Mouse (Mus musculus) liver, embryonic 16.5 days (tissue): ENCODE measurements around the gene Abhd17b. TPM values are rescaled to one million over a fixed set of nuclear protein-coding genes. Genes with fewer than 3 reads are reported as not detected.

Source experiments
- ATAC-seq: fragments of 200-750 bp; cut with Nextera tagmentation; 2 replicates; pipeline ENCODE4 v1.8.0; 2017; ENCODE audit warnings: low read depth, mild to moderate bottlenecking, moderate number of reproducible peaks, moderate library complexity
- H3K27ac ChIP-seq: fragments of 300-500 bp; sonication (generic); 2 replicates; pipeline ENCODE4 v1.5.1; 2014; ENCODE audit warnings: mild to moderate bottlenecking, low read length
- H3K27me3 ChIP-seq: fragments of 300-500 bp; sonication (generic); 2 replicates; pipeline ENCODE4 v1.6.1; 2014; ENCODE audit warnings: low read depth, low read length, mixed read lengths; ENCODE audit not compliant: control insufficient read depth, insufficient read depth
- H3K36me3 ChIP-seq: fragments of 300-500 bp; sonication (generic); 2 replicates; pipeline ENCODE4 v1.6.1; 2014; ENCODE audit warnings: mild to moderate bottlenecking; ENCODE audit not compliant: control insufficient read depth, insufficient read depth
- H3K4me1 ChIP-seq: fragments of 300-500 bp; sonication (generic); 2 replicates; pipeline ENCODE4 v1.6.1; 2014; ENCODE audit warnings: low read depth, low read length, mixed read lengths; ENCODE audit not compliant: control insufficient read depth
- H3K4me2 ChIP-seq: fragments of 300-500 bp; sonication (generic); 2 replicates; pipeline ENCODE4 v1.6.1; 2014; ENCODE audit warnings: low read depth, low read length, mixed read lengths
- H3K4me3 ChIP-seq: fragments of 300-500 bp; sonication (generic); 2 replicates; pipeline ENCODE4 v1.5.1; 2014; ENCODE audit warnings: low read depth, mild to moderate bottlenecking, low read length
- H3K9ac ChIP-seq: fragments of 300-500 bp; sonication (generic); 2 replicates; pipeline ENCODE4 v1.6.1; 2014; ENCODE audit warnings: low read depth, low read length
- H3K9me3 ChIP-seq: fragments of 300-500 bp; sonication (generic); replicated peaks from 2 replicates; pipeline ENCODE4 v1.6.1; 2016; ENCODE audit warnings: low read length; ENCODE audit not compliant: control insufficient read depth
- WGBS: fragments of 180-500 bp; shearing (Covaris S2); extraction: QIAGEN DNeasy Blood & Tissue Kit; methylation state at CpG from one replicate; pipeline ENCODE4 v1.1.7; 2014; ENCODE audit not compliant: insufficient replicate concordance; 5-methylcytosine and 5-hydroxymethylcytosine counted together
- polyA plus RNA-seq: library from polyadenylated mRNA; unstranded; fragments of >200 nt; fragmentation: Nextera tagmentation; extraction: Ambion mirVana; gene quantifications from 2 replicates; pipeline ENCODE4 v1.2.1, GENCODE M21; 2015

The Abhd17b gene
- polyA plus RNA-seq, 1 experiment from 2014 or later, result 5.8 TPM

DNA sequence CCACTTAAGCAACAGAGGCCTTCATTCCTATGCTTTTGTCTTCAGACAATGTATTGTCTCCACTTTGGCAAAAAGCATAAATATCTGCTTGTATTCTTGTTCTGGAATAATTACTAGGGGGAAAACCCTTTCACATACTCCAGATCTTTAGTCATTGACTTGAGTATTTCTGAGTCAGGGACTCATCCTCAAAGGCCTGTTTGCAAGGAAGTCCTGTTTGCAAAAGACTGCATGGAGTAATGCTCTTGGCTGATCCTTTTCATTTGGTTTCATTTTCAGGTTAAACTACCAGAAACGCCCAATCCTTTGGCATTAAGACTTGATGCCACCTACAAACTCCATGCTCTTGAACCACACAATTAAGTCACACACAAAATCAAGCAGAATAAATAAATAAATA is 9.1 kb upstream of the Abhd17b start:
- Histone ChIP-seq H3K27ac (no peak overlapping the region), H3K9me3 (no peaks in the 10 kb centered on the region), H3K4me2 (no peak overlapping the region), H3K4me3 (no peak overlapping the region), H3K4me1 (no peaks in the 10 kb centered on the region; the same call in none of the 2 replicates), H3K36me3 (no peaks in the 10 kb centered on the region), H3K9ac (no peak overlapping the region), H3K27me3 (no peaks in the 10 kb centered on the region)
- WGBS, result 54% methylated on average over 1 of the region's 1 CpGs
- no peak for ATAC-seq

DNA sequence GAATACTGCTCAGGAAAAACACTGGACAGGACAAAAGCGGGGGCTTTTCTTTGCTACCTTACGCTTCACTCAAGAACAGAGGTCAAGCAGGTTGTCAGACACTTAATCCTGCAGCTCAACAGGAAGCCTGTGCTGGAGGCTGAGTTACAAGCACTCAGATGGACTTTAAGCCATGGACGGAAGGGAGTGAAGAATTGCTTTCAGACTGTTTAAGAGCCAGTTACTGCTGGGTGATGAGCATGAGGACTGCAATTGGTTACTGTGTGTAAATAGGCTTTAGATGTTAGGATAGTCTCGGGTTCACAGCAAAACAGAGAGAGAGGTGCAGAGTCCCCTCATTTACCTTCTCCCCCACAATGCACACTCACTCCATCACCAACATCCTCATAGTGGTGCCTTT is 7.7 kb upstream of the Abhd17b start:
- H3K4me2 ChIP-seq, result no peak overlapping the region
- no peaks in the 10 kb centered on the region; the same call in none of the 2 replicates for H3K4me1 ChIP-seq
- H3K9me3 ChIP-seq, result no peaks in the 10 kb centered on the region
- WGBS, result 61% methylated on average over 4 of the region's 4 CpGs
- H3K4me3 ChIP-seq, result no peak overlapping the region
- ATAC-seq, result peak; percentile 41; the same call in 1 of the 2 replicates
- H3K9ac ChIP-seq, result no peak overlapping the region
- H3K36me3 ChIP-seq, result no peaks in the 10 kb centered on the region
- H3K27ac ChIP-seq, result no peak overlapping the region
- H3K27me3 ChIP-seq, result no peaks in the 10 kb centered on the region

DNA sequence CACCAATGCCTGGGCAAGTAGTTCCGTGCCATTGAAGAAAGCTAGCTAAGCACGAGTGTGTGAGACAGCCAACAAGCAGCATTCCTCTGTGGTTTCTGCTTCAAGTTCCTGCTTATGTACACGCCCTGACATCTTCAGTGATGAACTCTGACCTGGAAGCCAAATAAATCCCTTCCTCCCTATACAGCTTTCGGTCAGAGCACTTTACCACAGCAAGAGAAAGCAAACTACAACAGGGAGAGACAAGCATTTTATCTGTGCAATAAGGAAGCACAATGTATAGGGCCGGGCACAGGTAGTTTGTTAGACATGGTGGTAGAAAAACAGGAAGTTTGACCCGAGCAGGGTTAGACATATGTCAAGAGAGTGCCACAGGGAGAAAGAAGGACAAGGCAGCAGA is 6.8 kb upstream of the Abhd17b start:
- Histone ChIP-seq H3K4me2 (no peak overlapping the region), H3K4me3 (no peak overlapping the region), H3K27me3 (no peaks in the 10 kb centered on the region), H3K4me1 (no peaks in the 10 kb centered on the region; the same call in none of the 2 replicates), H3K9me3 (no peaks in the 10 kb centered on the region), H3K9ac (no peak overlapping the region), H3K36me3 (no peaks in the 10 kb centered on the region), H3K27ac (no peak overlapping the region)
- WGBS, result 39% methylated on average over 6 of the region's 6 CpGs
- ATAC-seq, result no peak

DNA sequence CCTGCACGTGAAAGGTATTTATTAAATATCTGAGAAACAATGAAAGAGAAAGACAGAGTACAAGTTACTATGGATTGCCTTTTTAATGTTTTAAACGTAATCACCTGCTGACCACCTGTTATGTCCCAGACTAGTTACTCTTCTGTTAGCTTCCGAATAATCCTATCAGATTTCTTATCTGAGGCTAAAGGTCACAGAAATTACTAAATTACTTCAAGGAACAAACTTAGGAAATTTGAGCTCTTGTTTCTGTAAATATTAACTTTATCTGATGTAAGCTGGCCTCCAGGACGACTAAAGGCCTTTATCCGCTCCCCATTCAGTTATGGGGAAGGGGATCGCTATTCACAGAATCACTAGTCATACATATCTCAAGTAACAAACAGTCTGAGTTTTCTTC is 1.3 kb upstream of the Abhd17b start:
- peak overlapping the region; percentile 70 for H3K9ac ChIP-seq
- no peaks in the 10 kb centered on the region for H3K9me3 ChIP-seq
- H3K4me3 ChIP-seq, result peak overlapping the region; percentile 83
- WGBS, result 43% methylated on average over 6 of the region's 6 CpGs
- H3K4me1 ChIP-seq, result peaks cover 2% of the 10 kb centered on the region
- no peaks in the 10 kb centered on the region for H3K36me3 ChIP-seq
- ATAC-seq, result no peak
- no peaks in the 10 kb centered on the region for H3K27me3 ChIP-seq
- H3K27ac ChIP-seq, result no peak overlapping the region
- peak overlapping the region; percentile 88 for H3K4me2 ChIP-seq

DNA sequence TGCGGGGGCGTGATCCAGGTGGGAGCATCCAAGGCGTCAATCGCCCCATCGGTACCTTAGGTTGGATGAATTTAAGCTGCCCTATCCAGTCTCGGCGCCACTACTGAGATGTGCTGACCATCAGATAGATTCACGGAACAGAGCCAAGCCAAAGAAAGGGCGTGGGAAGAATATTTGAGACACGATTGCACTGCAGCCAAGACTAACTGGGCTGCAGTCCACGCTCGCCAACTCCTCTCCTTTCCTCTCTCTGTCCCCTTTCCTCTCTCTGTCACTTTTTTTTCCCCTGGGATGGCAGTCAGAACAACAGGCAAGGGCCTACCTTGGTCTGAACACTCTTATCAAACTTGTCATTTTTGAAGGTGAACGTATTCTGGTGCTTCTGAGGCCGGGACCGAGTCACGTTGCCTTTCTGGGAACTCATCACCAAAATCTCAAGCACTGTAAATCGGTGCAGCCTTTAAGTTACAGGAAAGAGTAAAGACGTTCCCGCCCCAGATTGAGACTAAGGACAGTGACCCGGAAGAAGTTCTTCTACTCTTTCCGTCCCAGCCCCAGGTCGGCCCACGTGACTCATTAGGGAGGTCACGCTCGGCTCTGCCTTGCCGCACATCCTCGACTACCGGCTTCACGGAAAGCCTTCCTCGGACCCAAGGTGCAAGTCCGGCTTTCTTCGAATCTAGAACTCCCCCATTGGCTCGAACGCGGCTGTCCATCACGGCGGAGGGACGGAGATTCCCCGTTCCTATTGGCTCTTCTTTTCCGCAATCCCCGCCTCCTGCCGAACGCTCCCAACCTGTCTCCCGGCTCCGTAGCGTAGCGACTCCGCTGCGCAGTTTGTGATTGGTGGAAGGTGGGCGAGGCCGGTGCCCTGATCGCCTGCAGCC is 457 bp upstream of the Abhd17b start, which contains the start of gene 1110059E24Rik:
Gene 1110059E24Rik (minus strand): TSS at position 692 of the 887 bp plus-strand sequence.
- WGBS, result 4% methylated on average over 52 of the region's 52 CpGs
- Histone ChIP-seq H3K9ac (peak within 1 kb of the TSS; percentile 84), H3K27ac (peak within 1 kb of the TSS; percentile 91), H3K36me3 (no peaks in the 10 kb centered on the region), H3K4me2 (peak within 1 kb of the TSS; percentile 94), H3K27me3 (no peaks in the 10 kb centered on the region), H3K4me3 (peak within 1 kb of the TSS; percentile 83), H3K9me3 (no peaks in the 10 kb centered on the region), H3K4me1 (peaks cover 2% of the 10 kb centered on the region)
- peak; percentile 98 for ATAC-seq

DNA sequence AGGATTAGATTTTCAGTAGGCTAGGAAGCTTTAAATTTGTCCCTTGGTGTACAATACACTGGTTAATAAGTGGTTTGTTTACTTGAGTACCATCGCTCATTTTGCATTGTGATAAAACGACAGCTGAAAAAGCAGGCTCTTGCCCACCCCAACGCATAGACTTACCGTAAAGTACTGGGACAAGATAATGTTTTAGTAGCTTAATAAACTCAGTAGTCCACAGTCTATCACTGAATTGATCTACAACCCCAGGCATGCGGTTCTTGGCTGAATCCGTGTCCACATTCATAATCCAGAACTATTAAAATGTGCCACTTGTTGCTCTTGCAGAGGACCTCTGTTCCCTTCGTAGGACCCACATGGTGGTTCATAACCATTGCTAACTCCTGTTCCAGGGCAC is 1.8 kb downstream of the Abhd17b start:
- Histone ChIP-seq H3K4me1 (peaks cover 2% of the 10 kb centered on the region), H3K36me3 (no peaks in the 10 kb centered on the region), H3K4me3 (peak overlapping the region; percentile 2; the same call in 1 of the 2 replicates), H3K4me2 (peak overlapping the region; percentile 94), H3K9ac (no peak overlapping the region), H3K9me3 (no peaks in the 10 kb centered on the region), H3K27ac (no peak overlapping the region), H3K27me3 (no peaks in the 10 kb centered on the region)
- no peak for ATAC-seq
- 44% methylated on average over 7 of the region's 7 CpGs for WGBS

DNA sequence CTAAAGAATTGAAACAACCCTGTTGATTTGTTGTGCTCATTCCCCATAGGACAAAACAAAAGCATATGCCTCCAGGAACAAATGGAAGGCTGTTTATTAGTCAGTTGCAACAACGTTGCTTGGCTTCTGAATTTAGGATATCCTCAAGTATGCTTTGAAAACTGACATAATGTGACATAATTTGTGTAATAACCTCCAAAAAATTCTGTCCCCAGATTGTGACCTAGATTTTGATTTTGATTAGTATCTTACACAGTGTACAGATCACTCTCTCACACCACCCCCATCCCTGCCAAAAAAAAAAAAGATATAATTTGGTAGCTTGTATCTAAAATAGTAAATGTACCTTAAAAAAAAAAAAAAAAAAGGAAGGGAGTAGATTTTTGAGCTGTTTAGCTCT is 7.7 kb downstream of the Abhd17b start:
- Histone ChIP-seq H3K4me2 (no peak overlapping the region), H3K27ac (no peak overlapping the region), H3K9ac (no peak overlapping the region), H3K4me1 (no peaks in the 10 kb centered on the region; the same call in 1 of the 2 replicates), H3K9me3 (no peaks in the 10 kb centered on the region), H3K4me3 (no peak overlapping the region), H3K36me3 (no peaks in the 10 kb centered on the region), H3K27me3 (no peaks in the 10 kb centered on the region)
- WGBS, result 70% methylated on average over 1 of the region's 1 CpGs
- no peak for ATAC-seq

DNA sequence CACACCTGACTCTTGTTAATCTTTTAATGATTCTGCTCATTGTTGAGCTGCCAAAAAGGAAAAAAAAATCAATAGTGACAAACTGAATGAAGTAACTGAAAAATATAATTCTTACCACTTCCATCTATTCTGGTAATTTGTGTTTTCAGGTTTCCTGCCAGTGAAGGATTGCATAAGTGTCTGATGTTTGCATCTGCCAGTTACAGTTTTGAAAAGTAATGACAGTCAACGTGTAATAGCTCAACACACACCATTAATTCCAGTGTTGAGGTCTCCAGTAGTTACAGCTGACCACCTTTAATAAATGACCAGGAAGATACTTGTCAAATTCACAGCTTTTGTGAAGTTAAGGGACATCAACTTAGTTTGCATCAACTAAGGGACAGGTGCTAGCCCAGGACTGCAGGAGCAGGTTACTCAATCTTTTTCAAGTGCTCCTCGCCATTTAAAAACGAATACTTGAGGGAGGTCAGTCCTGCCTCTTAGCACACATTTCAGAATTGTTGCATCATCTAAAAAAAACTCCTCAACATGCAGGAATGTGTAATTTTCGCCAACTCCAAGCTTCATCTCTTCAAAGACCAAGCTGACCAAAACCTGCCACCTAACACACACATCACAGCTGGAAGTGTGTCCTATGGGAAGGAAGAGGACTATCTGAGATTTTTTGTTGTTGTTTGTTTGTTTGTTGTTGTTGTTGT is 10.9 kb downstream of the Abhd17b start:
- peak; percentile 27 for ATAC-seq
- H3K27ac ChIP-seq, result no peak overlapping the region
- WGBS, result 36% methylated on average over 4 of the region's 4 CpGs
- no peaks in the 10 kb centered on the region for H3K9me3 ChIP-seq
- no peaks in the 10 kb centered on the region; the same call in 1 of the 2 replicates for H3K4me1 ChIP-seq
- no peaks in the 10 kb centered on the region for H3K27me3 ChIP-seq
- H3K4me3 ChIP-seq, result no peak overlapping the region
- H3K4me2 ChIP-seq, result no peak overlapping the region
- no peak overlapping the region for H3K9ac ChIP-seq
- H3K36me3 ChIP-seq, result no peaks in the 10 kb centered on the region

DNA sequence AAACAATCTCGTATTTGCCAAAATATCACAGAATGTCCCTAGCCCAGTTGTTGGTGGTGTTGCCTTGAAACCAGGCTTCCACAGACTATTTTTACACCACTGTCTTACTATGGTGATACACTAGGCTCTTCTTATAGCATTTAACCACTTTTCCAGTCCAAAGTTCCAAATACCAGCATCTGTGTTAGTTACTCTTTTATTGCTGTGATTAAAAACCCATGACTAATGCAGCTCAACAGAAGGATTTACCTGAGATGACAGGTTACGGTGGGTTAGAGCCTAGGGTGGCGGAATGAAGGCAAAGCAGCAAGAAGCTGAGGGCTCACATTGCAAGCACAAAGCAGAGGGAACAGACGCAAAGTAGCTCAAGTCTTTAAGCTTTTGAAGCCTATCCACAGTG is 16.7 kb downstream of the Abhd17b start:
- no peak for ATAC-seq
- no peaks in the 10 kb centered on the region for H3K9me3 ChIP-seq
- WGBS, result 79% methylated on average over 4 of the region's 4 CpGs
- no peak overlapping the region for H3K4me2 ChIP-seq
- no peak overlapping the region for H3K4me3 ChIP-seq
- H3K9ac ChIP-seq, result no peak overlapping the region
- H3K4me1 ChIP-seq, result no peaks in the 10 kb centered on the region
- no peaks in the 10 kb centered on the region for H3K27me3 ChIP-seq
- H3K27ac ChIP-seq, result no peak overlapping the region
- no peaks in the 10 kb centered on the region for H3K36me3 ChIP-seq
